Mouse (Mus musculus) lung, postnatal 0 days (tissue): ENCODE data around the gene Ruvbl1.

Experiments used
- CTCF ChIP-seq: IDR thresholded peaks from 2 replicates; pipeline ENCODE4 v1.5.1; 2016; ENCODE audit warnings: antibody characterized with exemption, mild to moderate bottlenecking
- EP300 ChIP-seq: IDR thresholded peaks from 2 replicates; pipeline ENCODE4 v1.6.1; 2016; ENCODE audit warnings: antibody characterized with exemption, mild to moderate bottlenecking, control low read depth

- TF ChIP-seq CTCF (no peak), EP300 (no peak)
These were observed 49.3 kb downstream of the Ruvbl1 start for GRCm38 (mm10) chr6:88514546-88514945.
